Mouse (Mus musculus): ENCODE results near the gene Morn5.

DNA sequence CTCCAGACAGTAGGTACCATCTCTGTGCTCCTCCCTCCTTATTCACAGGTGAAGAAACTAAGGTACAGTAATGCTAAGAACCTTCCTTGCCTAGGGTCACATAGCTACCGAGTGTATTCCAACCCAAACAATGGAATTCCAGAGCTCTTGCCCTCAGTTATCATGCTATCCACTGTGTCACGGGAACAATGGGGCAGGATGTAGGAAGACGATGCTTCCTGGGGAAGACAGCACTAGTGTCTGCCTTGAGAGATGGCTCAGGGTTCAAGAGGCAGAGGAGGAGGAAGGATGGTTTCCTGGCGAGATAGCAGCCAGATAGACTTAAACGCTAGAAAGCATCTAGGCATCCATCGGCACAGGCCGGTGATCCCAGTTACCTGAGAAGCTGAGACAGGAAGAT lies 16.4 kb upstream of the Morn5 start:
- no peak for TF ChIP-seq CTCF (conservative IDR thresholded peaks at IDR 0.05; ENCODE audit: low read length)
- no peak for TF ChIP-seq POU5F1 (IDR thresholded peaks at IDR 0.05; ENCODE audit: borderline replicate concordance, low read length)
- TF ChIP-seq NANOG (IDR thresholded peaks at IDR 0.05; ENCODE audit: borderline replicate concordance, low read length) = no peak

Data from E14TG2a.4 (cell line).